Mouse (Mus musculus) cerebellum, adult 2 months (tissue): ENCODE results near the gene Ttc19.
"Not testable (repeated sequence)": the region's sequence is repeated elsewhere in the genome, so short reads cannot be mapped to it uniquely, and the experiment has no call there.

ENCODE experiments used
- CTCF ChIP-seq: fragments of 200-500 bp; IDR thresholded peaks from 2 replicates; pipeline ENCODE4 v1.5.1; 2011; ENCODE audit warnings: low read depth, mild to moderate bottlenecking, control low read depth, low read length, moderate library complexity, borderline replicate concordance; ENCODE audit not compliant: insufficient read depth
- POLR2A ChIP-seq: fragments of 200-500 bp; IDR thresholded peaks from 2 replicates; pipeline ENCODE4 v1.6.1; 2011; ENCODE audit warnings: low read length, control low read depth, borderline replicate concordance; ENCODE audit not compliant: insufficient read depth

DNA sequence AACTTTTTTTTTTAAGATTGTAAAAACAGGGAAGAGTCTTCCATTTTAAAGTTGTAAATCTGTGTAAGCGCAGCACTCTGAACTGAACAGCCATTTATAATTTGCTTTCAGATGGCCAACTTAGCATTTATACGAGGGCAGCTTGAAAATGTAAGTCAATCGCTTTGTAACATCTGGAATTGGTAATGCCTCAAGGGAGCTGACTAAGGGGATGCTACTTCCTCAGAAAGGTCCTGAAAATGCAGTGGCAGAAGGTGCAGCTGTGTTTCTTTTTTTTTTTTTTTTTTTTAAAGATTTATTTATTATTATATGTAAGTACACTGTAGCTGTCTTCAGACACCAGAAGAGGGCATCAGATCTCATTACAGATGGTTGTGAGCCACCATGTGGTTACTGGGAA is 2.7 kb downstream of the Ttc19 start:
- TF ChIP-seq CTCF, POLR2A: not testable (repeated sequence)
